Mouse (Mus musculus) gastrocnemius, adult 18-20 months (tissue): Measurements from ENCODE around the gene Gm14525. TPM values are rescaled to one million over a fixed set of nuclear protein-coding genes. Genes with fewer than 3 reads are reported as not detected.
"Not testable (repeated sequence)": the region's sequence is repeated elsewhere in the genome, so short reads cannot be mapped to it uniquely, and the experiment has no call there.

Experiments
- DNase-seq: peaks from one replicate; pipeline ENCODE4 v3.0.0; 2021; ENCODE audit warnings: low spot score
- long read RNA-seq, 2 experiments: library from polyadenylated mRNA; stranded (forward); transcript quantifications; one replicate each; pipeline ENCODE4 v2.0.0; 2021
- total RNA-seq, 2 experiments: library from RNA; stranded (reverse); gene quantifications; 2 replicates each; pipeline ENCODE4 v1.2.3; 2021

Gene Gm14525
- total RNA-seq, result not detected
- long read RNA-seq, experiment 1, result 0 reads
- long read RNA-seq, experiment 2, result 0 reads

GRCm38 (mm10) chrX:26702538-26702937 is at the start of gene Gm14525:
Gene Gm14525 (minus strand): TSS chrX:26702638.
- not testable (repeated sequence) for DNase-seq

Other genes starting within 250 kb of the Gm14525 start
- gene Slx, start 157.1 kb downstream of the Gm14525 start, total RNA-seq, result not detected
- not detected for gene Gm6121, start 233.1 kb upstream of the Gm14525 start, total RNA-seq